Mouse (Mus musculus) heart, adult 2 months (tissue): Measurements from ENCODE around the gene Sh2d4b. TPM values are rescaled to one million over a fixed set of nuclear protein-coding genes. Genes with fewer than 3 reads are reported as not detected.

ENCODE experiments used
- DNase-seq, 2 experiments: peaks; one replicate each; pipeline ENCODE4 v3.0.0; 2021
- H3K27ac ChIP-seq: fragments of 200-600 bp; 2 replicates; pipeline ENCODE4 v1.8.1; 2022
- H3K27me3 ChIP-seq: fragments of 200-500 bp; 2 replicates; pipeline ENCODE4 v1.6.1; 2012; ENCODE audit warnings: mild to moderate bottlenecking, low read length, inconsistent platforms, mixed read lengths; ENCODE audit not compliant: control insufficient read depth, insufficient read depth
- H3K36me3 ChIP-seq: fragments of 200-500 bp; 2 replicates; pipeline ENCODE4 v1.6.1; 2012; ENCODE audit warnings: low read length, inconsistent platforms; ENCODE audit not compliant: control insufficient read depth, insufficient read depth
- H3K4me1 ChIP-seq: fragments of 200-500 bp; 2 replicates; pipeline ENCODE4 v1.6.1; 2011; ENCODE audit warnings: low read length; ENCODE audit not compliant: control insufficient read depth, insufficient read depth
- H3K4me3 ChIP-seq: fragments of 200-600 bp; 2 replicates; pipeline ENCODE4 v1.8.1; 2022
- H3K79me2 ChIP-seq: fragments of 200-500 bp; replicated peaks from 2 replicates; pipeline ENCODE4 v1.6.1; 2012; ENCODE audit warnings: mild to moderate bottlenecking, inconsistent platforms, low read length, moderate library complexity, mixed read lengths; ENCODE audit not compliant: control insufficient read depth, insufficient read depth
- H3K9ac ChIP-seq: fragments of 200-500 bp; 2 replicates; pipeline ENCODE4 v1.6.1; 2012; ENCODE audit warnings: low read depth, mild to moderate bottlenecking, control low read depth, inconsistent platforms, low read length, mixed read lengths
- CTCF ChIP-seq: fragments of 200-600 bp; IDR thresholded peaks from 2 replicates; pipeline ENCODE4 v1.8.1; 2022; ENCODE audit warnings: antibody characterized with exemption, mild to moderate bottlenecking, moderate library complexity
- EP300 ChIP-seq: fragments of 200-500 bp; IDR thresholded peaks from 2 replicates; pipeline ENCODE4 v1.6.1; 2011; ENCODE audit warnings: low read depth, low read length, control low read depth; ENCODE audit not compliant: insufficient read depth
- POLR2A ChIP-seq: fragments of 200-500 bp; IDR thresholded peaks from 2 replicates; pipeline ENCODE4 v1.6.1; 2011; ENCODE audit warnings: mild to moderate bottlenecking, low read depth, low read length, control low read depth; ENCODE audit not compliant: insufficient read depth
- WGBS: fragments of 180-500 bp; shearing (Covaris S2); methylation state at CpG from one replicate; pipeline ENCODE4 v1.1.7; 2018; 5-methylcytosine and 5-hydroxymethylcytosine counted together
- intact Hi-C: fragments of 180-260 bp; cut with DNase I; formaldehyde crosslinking; loops from one replicate; pipeline ENCODE4 v1.15.1; 2025
- polyA plus RNA-seq: library from polyadenylated mRNA; depleted of rRNA; stranded (reverse); fragments of >200 nt; gene quantifications from 2 replicates; pipeline ENCODE4 v1.2.3, GENCODE M21; 2012
- total RNA-seq, 2 experiments: library from RNA; stranded (reverse); gene quantifications; 2 replicates each; pipeline ENCODE4 v1.2.3; 2021

The Sh2d4b gene
- total and polyA plus RNA-seq, 3 experiments, result 0.14 to 1.1 (median 0.84) TPM

- TF ChIP-seq CTCF (no peak), EP300 (no peak), POLR2A (no peak)
- Histone ChIP-seq H3K36me3 (peaks cover 12% of the 10 kb centered on the region), H3K27ac (peak overlapping the region; percentile 30; the same call in 1 of the 2 replicates), H3K79me2 (no peaks in the 10 kb centered on the region), H3K9ac (no peak overlapping the region), H3K4me1 (peaks cover 18% of the 10 kb centered on the region), H3K4me3 (no peak overlapping the region), H3K27me3 (no peaks in the 10 kb centered on the region)
- peak in 1 of 2 experiments; percentile 56 for DNase-seq
- WGBS, result 43% methylated on average over 10 of the region's 10 CpGs
- intact Hi-C loops, result loop anchor here (2.0 kb wide), 1 partner anchor 34 kb away; no protein-coding TSS in a partner anchor
These were observed 31.5 kb upstream of the Sh2d4b start for GRCm38 (mm10) chr14:40924378-40925113.

- Histone ChIP-seq H3K27me3 (no peaks in the 10 kb centered on the region), H3K79me2 (no peaks in the 10 kb centered on the region), H3K4me1 (peaks cover 10% of the 10 kb centered on the region), H3K4me3 (no peak overlapping the region), H3K27ac (no peak overlapping the region), H3K9ac (no peak overlapping the region), H3K36me3 (0 out of 2 replicates have a peak, but pooled peaks cover 3% of the 10 kb centered on the region)
- intact Hi-C loops, result no loop called here
- 93% methylated on average over 1 of the region's 1 CpGs for WGBS
- TF ChIP-seq POLR2A (no peak), EP300 (no peak), CTCF (no peak)
- no peak for DNase-seq
These were observed 28.2 kb upstream of the Sh2d4b start for GRCm38 (mm10) chr14:40921241-40921640.

GRCm38 (mm10) chr14:40919521-40919920 lies 26.5 kb upstream of the Sh2d4b start:
- no peaks in the 10 kb centered on the region for H3K79me2 ChIP-seq
- DNase-seq, result no peak
- peaks cover 11% of the 10 kb centered on the region for H3K4me1 ChIP-seq
- no peak overlapping the region for H3K9ac ChIP-seq
- WGBS, result 78% methylated on average over 7 of the region's 7 CpGs
- H3K4me3 ChIP-seq, result no peak overlapping the region
- no peaks in the 10 kb centered on the region for H3K27me3 ChIP-seq
- H3K36me3 ChIP-seq, result 0 out of 2 replicates have a peak, but pooled peaks cover 2% of the 10 kb centered on the region
- intact Hi-C loops, result no loop called here
- no peak overlapping the region for H3K27ac ChIP-seq
- TF ChIP-seq EP300 (no peak), POLR2A (no peak), CTCF (no peak)

GRCm38 (mm10) chr14:40918477-40918876 lies 25.4 kb upstream of the Sh2d4b start:
- Histone ChIP-seq H3K9ac (no peak overlapping the region), H3K27me3 (no peaks in the 10 kb centered on the region), H3K27ac (no peak overlapping the region), H3K79me2 (no peaks in the 10 kb centered on the region), H3K4me3 (no peak overlapping the region), H3K4me1 (peaks cover 6% of the 10 kb centered on the region), H3K36me3 (no peaks in the 10 kb centered on the region)
- TF ChIP-seq EP300, result no peak
- TF ChIP-seq POLR2A, result no peak
- no peak for TF ChIP-seq CTCF
- intact Hi-C loops, result no loop called here
- 60% methylated on average over 6 of the region's 7 CpGs for WGBS
- no peak for DNase-seq

- Histone ChIP-seq H3K36me3 (no peaks in the 10 kb centered on the region), H3K9ac (no peak overlapping the region), H3K27ac (no peak overlapping the region), H3K4me1 (peaks cover 6% of the 10 kb centered on the region), H3K79me2 (no peaks in the 10 kb centered on the region), H3K4me3 (no peak overlapping the region), H3K27me3 (no peaks in the 10 kb centered on the region)
- intact Hi-C loops, result loop anchor here (1.0 to 2.0 kb wide), 2 partner anchors 58 to 117 kb away; no protein-coding TSS in a partner anchor
- DNase-seq, result peak; percentile 85 to 94
- WGBS, result 0% methylated on average over 1 of the region's 1 CpGs
- TF ChIP-seq CTCF, result peak; percentile 93
- peak; percentile 86 for TF ChIP-seq EP300
- no peak for TF ChIP-seq POLR2A
These were observed 24.6 kb upstream of the Sh2d4b start for GRCm38 (mm10) chr14:40917632-40918031.

GRCm38 (mm10) chr14:40916667-40917066 lies 23.6 kb upstream of the Sh2d4b start:
- Histone ChIP-seq H3K27me3 (no peaks in the 10 kb centered on the region), H3K36me3 (no peaks in the 10 kb centered on the region), H3K9ac (no peak overlapping the region), H3K4me1 (peaks cover 6% of the 10 kb centered on the region), H3K4me3 (no peak overlapping the region), H3K79me2 (no peaks in the 10 kb centered on the region), H3K27ac (no peak overlapping the region)
- 83% methylated on average over 15 of the region's 15 CpGs for WGBS
- intact Hi-C loops, result loop anchor here (1.0 to 2.0 kb wide), 2 partner anchors 59 to 118 kb away; no protein-coding TSS in a partner anchor
- no peak for DNase-seq
- no peak for TF ChIP-seq CTCF
- TF ChIP-seq POLR2A, result no peak
- no peak for TF ChIP-seq EP300
